Mouse (Mus musculus) liver, embryonic 14.5 days (tissue): ENCODE data around the gene Parp11.

Experiments
- CTCF ChIP-seq: IDR thresholded peaks from 2 replicates; pipeline ENCODE4 v1.5.1; 2016; ENCODE audit warnings: antibody characterized with exemption, low read depth, control low read depth
- EP300 ChIP-seq: IDR thresholded peaks from 2 replicates; pipeline ENCODE4 v1.6.1; 2016; ENCODE audit warnings: antibody characterized with exemption, low read depth

- TF ChIP-seq CTCF (no peak), EP300 (no peak)
Measured at GRCm38 (mm10) chr6:127539226-127539625, 92.6 kb downstream of the Parp11 start.
